Mouse (Mus musculus): ENCODE measurements around the gene Msmp. TPM values are rescaled to one million over a fixed set of nuclear protein-coding genes. Genes with fewer than 3 reads are reported as not detected.

Gene Msmp
- polyA plus RNA-seq, 1 experiment, result not detected

GRCm38 (mm10) chr4:43571395-43572045 lies 12.8 kb downstream of the Msmp start:
- H3K4me1 ChIP-seq (ENCODE audit: control insufficient read depth, insufficient read depth, low read length), result peaks cover 1% of the 10 kb centered on the region
- H3K27ac ChIP-seq (ENCODE audit: insufficient read depth, low read length), result no peak overlapping the region
- TF ChIP-seq EP300 (IDR thresholded peaks at IDR 0.05; ENCODE audit: insufficient read depth, low read depth, low read length), result no peak
- no peak for TF ChIP-seq POLR2A (IDR thresholded peaks at IDR 0.05; ENCODE audit: insufficient read depth, low read length)
- TF ChIP-seq CTCF (IDR thresholded peaks at IDR 0.05; ENCODE audit: low read depth, low read length), result no peak
- no peaks in the 10 kb centered on the region for H3K9me3 ChIP-seq (replicated peaks; ENCODE audit: control insufficient read depth, insufficient read depth, low read length, poor library complexity, severe bottlenecking)
- H3K9ac ChIP-seq (ENCODE audit: low read depth, poor library complexity, severe bottlenecking), result no peak overlapping the region
- H3K27me3 ChIP-seq (ENCODE audit: control insufficient read depth, insufficient read depth, low read length, poor library complexity, severe bottlenecking), result no peaks in the 10 kb centered on the region
- H3K36me3 ChIP-seq (ENCODE audit: control insufficient read depth, insufficient read depth, low read length, poor library complexity, severe bottlenecking), result peaks cover 11% of the 10 kb centered on the region; the same call in 1 of the 2 replicates
- H3K4me3 ChIP-seq (ENCODE audit: low read depth, low read length), result no peak overlapping the region

GRCm38 (mm10) chr4:43567140-43567539 lies 17.2 kb downstream of the Msmp start:
- no peak overlapping the region for H3K9ac ChIP-seq (ENCODE audit: low read depth, poor library complexity, severe bottlenecking)
- no peaks in the 10 kb centered on the region for H3K9me3 ChIP-seq (replicated peaks; ENCODE audit: control insufficient read depth, insufficient read depth, low read length, poor library complexity, severe bottlenecking)
- peaks cover 11% of the 10 kb centered on the region; the same call in 1 of the 2 replicates for H3K36me3 ChIP-seq (ENCODE audit: control insufficient read depth, insufficient read depth, low read length, poor library complexity, severe bottlenecking)
- TF ChIP-seq CTCF (IDR thresholded peaks at IDR 0.05; ENCODE audit: low read depth, low read length) (no peak), POLR2A (IDR thresholded peaks at IDR 0.05; ENCODE audit: insufficient read depth, low read length) (no peak), EP300 (IDR thresholded peaks at IDR 0.05; ENCODE audit: insufficient read depth, low read depth, low read length) (no peak)
- no peak overlapping the region for H3K27ac ChIP-seq (ENCODE audit: insufficient read depth, low read length)
- H3K4me1 ChIP-seq (ENCODE audit: control insufficient read depth, insufficient read depth, low read length), result no peaks in the 10 kb centered on the region
- no peaks in the 10 kb centered on the region for H3K27me3 ChIP-seq (ENCODE audit: control insufficient read depth, insufficient read depth, low read length, poor library complexity, severe bottlenecking)
- no peak overlapping the region for H3K4me3 ChIP-seq (ENCODE audit: low read depth, low read length)

- H3K27ac ChIP-seq (ENCODE audit: insufficient read depth, low read length), result no peak overlapping the region
- no peak overlapping the region for H3K9ac ChIP-seq (ENCODE audit: low read depth, poor library complexity, severe bottlenecking)
- H3K4me1 ChIP-seq (ENCODE audit: control insufficient read depth, insufficient read depth, low read length), result peaks cover 3% of the 10 kb centered on the region
- no peaks in the 10 kb centered on the region for H3K9me3 ChIP-seq (replicated peaks; ENCODE audit: control insufficient read depth, insufficient read depth, low read length, poor library complexity, severe bottlenecking)
- H3K27me3 ChIP-seq (ENCODE audit: control insufficient read depth, insufficient read depth, low read length, poor library complexity, severe bottlenecking), result no peaks in the 10 kb centered on the region
- peaks cover 11% of the 10 kb centered on the region; the same call in 1 of the 2 replicates for H3K36me3 ChIP-seq (ENCODE audit: control insufficient read depth, insufficient read depth, low read length, poor library complexity, severe bottlenecking)
- H3K4me3 ChIP-seq (ENCODE audit: low read depth, low read length), result no peak overlapping the region
- TF ChIP-seq CTCF (IDR thresholded peaks at IDR 0.05; ENCODE audit: low read depth, low read length) (no peak), EP300 (IDR thresholded peaks at IDR 0.05; ENCODE audit: insufficient read depth, low read depth, low read length) (no peak)
Measured at GRCm38 (mm10) chr4:43564231-43564630, 20.1 kb downstream of the Msmp start.

- Histone ChIP-seq H3K9ac (ENCODE audit: low read depth, poor library complexity, severe bottlenecking) (0 out of 2 replicates have a peak overlapping the region, but pooled peaks have one; percentile 85), H3K4me3 (ENCODE audit: low read depth, low read length) (no peak overlapping the region), H3K9me3 (replicated peaks; ENCODE audit: control insufficient read depth, insufficient read depth, low read length, poor library complexity, severe bottlenecking) (no peaks in the 10 kb centered on the region), H3K4me1 (ENCODE audit: control insufficient read depth, insufficient read depth, low read length) (peaks cover 3% of the 10 kb centered on the region), H3K27me3 (ENCODE audit: control insufficient read depth, insufficient read depth, low read length, poor library complexity, severe bottlenecking) (no peaks in the 10 kb centered on the region), H3K36me3 (ENCODE audit: control insufficient read depth, insufficient read depth, low read length, poor library complexity, severe bottlenecking) (peaks cover 9% of the 10 kb centered on the region; the same call in 1 of the 2 replicates), H3K27ac (ENCODE audit: insufficient read depth, low read length) (no peak overlapping the region)
- no peak for TF ChIP-seq EP300 (IDR thresholded peaks at IDR 0.05; ENCODE audit: insufficient read depth, low read depth, low read length)
- no peak for TF ChIP-seq POLR2A (IDR thresholded peaks at IDR 0.05; ENCODE audit: insufficient read depth, low read length)
- TF ChIP-seq CTCF (IDR thresholded peaks at IDR 0.05; ENCODE audit: low read depth, low read length), result no peak
Measured at GRCm38 (mm10) chr4:43563601-43563875, 20.8 kb downstream of the Msmp start.

GRCm38 (mm10) chr4:43562769-43563600 lies 21.3 kb downstream of the Msmp start:
- no peak for TF ChIP-seq CTCF (IDR thresholded peaks at IDR 0.05; ENCODE audit: low read depth, low read length)
- TF ChIP-seq EP300 (IDR thresholded peaks at IDR 0.05; ENCODE audit: insufficient read depth, low read depth, low read length), result no peak
- TF ChIP-seq POLR2A (IDR thresholded peaks at IDR 0.05; ENCODE audit: insufficient read depth, low read length), result no peak
- no peak overlapping the region for H3K27ac ChIP-seq (ENCODE audit: insufficient read depth, low read length)

More at GRCm38 (mm10) chr4:43562769-43563600, 21.3 kb downstream of the Msmp start:
- H3K4me1 ChIP-seq (ENCODE audit: control insufficient read depth, insufficient read depth, low read length), result peaks cover 3% of the 10 kb centered on the region
- no peaks in the 10 kb centered on the region for H3K9me3 ChIP-seq (replicated peaks; ENCODE audit: control insufficient read depth, insufficient read depth, low read length, poor library complexity, severe bottlenecking)
- H3K36me3 ChIP-seq (ENCODE audit: control insufficient read depth, insufficient read depth, low read length, poor library complexity, severe bottlenecking), result peaks cover 7% of the 10 kb centered on the region; the same call in 1 of the 2 replicates
- H3K9ac ChIP-seq (ENCODE audit: low read depth, poor library complexity, severe bottlenecking), result peak overlapping the region; percentile 85
- peak overlapping the region; percentile 97 for H3K4me3 ChIP-seq (ENCODE audit: low read depth, low read length)
- H3K27me3 ChIP-seq (ENCODE audit: control insufficient read depth, insufficient read depth, low read length, poor library complexity, severe bottlenecking), result no peaks in the 10 kb centered on the region
